ENCODE assay signal across 9 mouse cellular contexts in genomic region chr5:92263761-92264359, GRCm38 (mm10). TPM values are rescaled to one million over a fixed set of nuclear protein-coding genes. Genes with fewer than 3 reads are reported as not detected.
A peak's percentile ranks its signal among the peaks of the same experiment; 100 is the strongest.
DNase-seq lines count a peak whose midpoint lies in the region; ATAC-seq and TF ChIP-seq lines count a peak whose summit lies in the region.
"Had no signal": no experiment of that assay in that cellular context is flagged by ENCODE, and none has a peak within 500 bp of the region (broad histone marks: within the 10 kb centered on the region; RNA-seq: fewer than 3 reads in every experiment).

No protein-coding gene starts in this region.

- H3K9me3 ChIP-seq in embryonic facial prominence, embryonic 11.5 days (replicated peaks; ENCODE audit: control insufficient read depth, low read length): no peaks in the 10 kb centered on the region
- no peaks in the 10 kb centered on the region for H3K9me3 ChIP-seq in embryonic facial prominence, embryonic 10.5 days
- H3K9me3 ChIP-seq in intestine, postnatal 0 days (ENCODE audit: control insufficient read depth): no peaks in the 10 kb centered on the region

- no peak overlapping the region for H3K9ac ChIP-seq in embryonic facial prominence, embryonic 11.5 days (replicated peaks; ENCODE audit: low read length)
- no peak overlapping the region for H3K9ac ChIP-seq in heart, adult 2 months (ENCODE audit: low read depth, low read length)
- H3K9ac ChIP-seq in intestine, postnatal 0 days (ENCODE audit: low read depth, low read length): no peak overlapping the region

- no peak for TF ChIP-seq POLR2A in heart, adult 2 months (IDR thresholded peaks at IDR 0.05; ENCODE audit: insufficient read depth, low read depth, low read length)

- 0 out of 2 replicates have a peak, but pooled peaks have one; percentile 36 for TF ChIP-seq EP300 in heart, adult 2 months (IDR thresholded peaks at IDR 0.05; ENCODE audit: insufficient read depth, low read depth, low read length)

- no peaks in the 10 kb centered on the region for H3K36me3 ChIP-seq in embryonic facial prominence, embryonic 11.5 days (replicated peaks; ENCODE audit: control insufficient read depth, insufficient read depth, low read depth, low read length)
- no peaks in the 10 kb centered on the region for H3K36me3 ChIP-seq in embryonic facial prominence, embryonic 10.5 days (replicated peaks)
- H3K36me3 ChIP-seq in heart, adult 2 months (ENCODE audit: control insufficient read depth, insufficient read depth, low read length): no peaks in the 10 kb centered on the region
- H3K36me3 ChIP-seq in intestine, postnatal 0 days (ENCODE audit: control insufficient read depth, insufficient read depth): no peaks in the 10 kb centered on the region; the same call in 1 of the 2 replicates

- no peak for TF ChIP-seq CTCF in heart, adult 2 months (IDR thresholded peaks at IDR 0.05)
- no peak for TF ChIP-seq CTCF in intestine, postnatal 0 days (IDR thresholded peaks at IDR 0.05; ENCODE audit: low read depth)

- no peak overlapping the region for H3K27ac ChIP-seq in embryonic facial prominence, embryonic 11.5 days (replicated peaks; ENCODE audit: low read depth, low read length)
- no peak overlapping the region; the same call in 1 of the 2 replicates for H3K27ac ChIP-seq in embryonic facial prominence, embryonic 10.5 days (replicated peaks)
- no peak overlapping the region for H3K27ac ChIP-seq in heart, adult 2 months
- H3K27ac ChIP-seq in intestine, postnatal 0 days (ENCODE audit: low read depth, low read length): no peak overlapping the region

- no peak overlapping the region for H3K4me3 ChIP-seq in embryonic facial prominence, embryonic 11.5 days (ENCODE audit: low read depth, low read length)
- H3K4me3 ChIP-seq in embryonic facial prominence, embryonic 10.5 days: no peak overlapping the region
- H3K4me3 ChIP-seq in heart, adult 2 months: no peak overlapping the region
- no peak overlapping the region for H3K4me3 ChIP-seq in intestine, postnatal 0 days (ENCODE audit: low read depth, low read length)
- H3K4me3 ChIP-seq: megakaryocyte, embryonic 14.5 days had no signal

- intact Hi-C loops in heart, adult 2 months (cut with DNase I): no loop called here

- ATAC-seq in embryonic facial prominence, embryonic 11.5 days (replicated peaks; ENCODE audit: insufficient number of reproducible peaks, low FRiP score, low TSS enrichment, low read depth): peak; percentile 50
- ATAC-seq in intestine, postnatal 0 days: peak; percentile 65

- H3K4me1 ChIP-seq in embryonic facial prominence, embryonic 11.5 days (ENCODE audit: control insufficient read depth, insufficient read depth, low read length): no peaks in the 10 kb centered on the region
- H3K4me1 ChIP-seq in embryonic facial prominence, embryonic 10.5 days: peaks cover 8% of the 10 kb centered on the region; the same call in 1 of the 2 replicates
- peaks cover 2% of the 10 kb centered on the region for H3K4me1 ChIP-seq in heart, adult 2 months (ENCODE audit: control insufficient read depth, insufficient read depth, low read length)
- H3K4me1 ChIP-seq in intestine, postnatal 0 days (replicated peaks; ENCODE audit: control insufficient read depth, insufficient read depth, low read length): peaks cover 8% of the 10 kb centered on the region; the same call in 1 of the 2 replicates

- H3K79me2 ChIP-seq in heart, adult 2 months (replicated peaks; ENCODE audit: control insufficient read depth, insufficient read depth, low read length): no peaks in the 10 kb centered on the region

- no peaks in the 10 kb centered on the region for H3K27me3 ChIP-seq in embryonic facial prominence, embryonic 11.5 days (ENCODE audit: control insufficient read depth, insufficient read depth, low read length)
- peaks cover 18% of the 10 kb centered on the region for H3K27me3 ChIP-seq in embryonic facial prominence, embryonic 10.5 days (replicated peaks; ENCODE audit: low read depth, poor library complexity, severe bottlenecking)
- H3K27me3 ChIP-seq in heart, adult 2 months (ENCODE audit: control insufficient read depth, insufficient read depth, low read length): no peaks in the 10 kb centered on the region
- H3K27me3 ChIP-seq in intestine, postnatal 0 days (replicated peaks; ENCODE audit: control insufficient read depth, insufficient read depth, low read length): no peaks in the 10 kb centered on the region

- no peak overlapping the region for H3K4me2 ChIP-seq in embryonic facial prominence, embryonic 11.5 days (ENCODE audit: low read depth, low read length)
- no peak overlapping the region for H3K4me2 ChIP-seq in intestine, postnatal 0 days (replicated peaks; ENCODE audit: low read depth)

- 19% methylated on average over 4 of the region's 4 CpGs for WGBS in embryonic facial prominence, embryonic 11.5 days
- 27% methylated on average over 4 of the region's 4 CpGs for WGBS in embryonic facial prominence, embryonic 10.5 days
- 13% methylated on average over 4 of the region's 4 CpGs for WGBS in heart, adult 2 months
- 58% methylated on average over 4 of the region's 4 CpGs for WGBS in intestine, postnatal 0 days

- DNase-seq in embryonic facial prominence, embryonic 11.5 days (ENCODE audit: low spot score): no peak
- no peak for DNase-seq in embryonic facial prominence, embryonic 10.5 days (ENCODE audit: low spot score)
- DNase-seq in cerebellum, postnatal 36 days: peak; percentile 18 to 24
- peak; percentile 50 to 70 for DNase-seq in heart, adult 2 months
- DNase-seq in lung, postnatal 14 days: peak; percentile 76
- peak; percentile 81 for DNase-seq in right cerebral cortex, postnatal 14 days
- DNase-seq in urinary bladder, postnatal 25 days (ENCODE audit: low spot score): no peak

RNA-seq across cellular contexts. Expression of gene Ppef2, which starts 7.8 kb away (rescaled TPM):
- polyA plus RNA-seq in embryonic facial prominence, embryonic 11.5 days (2014; fragmentation: Nextera tagmentation; extraction: Ambion mirVana): 0.31 TPM in 1 of 2 replicates, not detected in the other
- polyA plus RNA-seq in embryonic facial prominence, embryonic 10.5 days (2016; fragmentation: Nextera tagmentation; extraction: Ambion mirVana): 0.45 TPM in 1 of 2 replicates, not detected in the other
- total RNA-seq in heart, adult 2 months (2021): not detected
- 0.44 and 0.74 TPM in 2 replicates for polyA plus RNA-seq in heart, adult 2 months (2012; rRNA removed)
- 0.16 and 0.27 TPM in 2 replicates for polyA plus RNA-seq in intestine, postnatal 0 days (2015; fragmentation: Nextera tagmentation; extraction: Ambion mirVana)

RNA-seq across cellular contexts. Expression of gene Naaa, which starts 14.1 kb away (rescaled TPM):
- polyA plus RNA-seq in embryonic facial prominence, embryonic 11.5 days (2014; fragmentation: Nextera tagmentation; extraction: Ambion mirVana): 2.9 and 4.1 TPM in 2 replicates
- polyA plus RNA-seq in embryonic facial prominence, embryonic 10.5 days (2016; fragmentation: Nextera tagmentation; extraction: Ambion mirVana): 1.9 and 3.2 TPM in 2 replicates
- total RNA-seq in heart, adult 2 months (2021): 10 to 100 TPM; 14.2 to 16.1 TPM
- 16.8 and 20.4 TPM in 2 replicates for polyA plus RNA-seq in heart, adult 2 months (2012; rRNA removed)
- 19.8 and 22.4 TPM in 2 replicates for polyA plus RNA-seq in intestine, postnatal 0 days (2015; fragmentation: Nextera tagmentation; extraction: Ambion mirVana)

RNA-seq across cellular contexts. Expression of gene Sdad1, which starts 46.4 kb away (rescaled TPM):
- 39.5 and 41.2 TPM in 2 replicates for polyA plus RNA-seq in embryonic facial prominence, embryonic 11.5 days (2014; fragmentation: Nextera tagmentation; extraction: Ambion mirVana)
- polyA plus RNA-seq in embryonic facial prominence, embryonic 10.5 days (2016; fragmentation: Nextera tagmentation; extraction: Ambion mirVana): 53.2 and 55.9 TPM in 2 replicates
- total RNA-seq in heart, adult 2 months (2021): 10 to 100 TPM; 10.9 TPM
- 6.1 and 7.0 TPM in 2 replicates for polyA plus RNA-seq in heart, adult 2 months (2012; rRNA removed)
- 15.8 and 17.3 TPM in 2 replicates for polyA plus RNA-seq in intestine, postnatal 0 days (2015; fragmentation: Nextera tagmentation; extraction: Ambion mirVana)

RNA-seq across cellular contexts. Expression of gene U90926, which starts 48.7 kb away (rescaled TPM):
- polyA plus RNA-seq in embryonic facial prominence, embryonic 11.5 days (2014; fragmentation: Nextera tagmentation; extraction: Ambion mirVana): not detected in 2 replicates
- polyA plus RNA-seq in embryonic facial prominence, embryonic 10.5 days (2016; fragmentation: Nextera tagmentation; extraction: Ambion mirVana): not detected in 2 replicates
- not detected for total RNA-seq in heart, adult 2 months (2021)
- not detected in 2 replicates for polyA plus RNA-seq in heart, adult 2 months (2012; rRNA removed)
- not detected in 2 replicates for polyA plus RNA-seq in intestine, postnatal 0 days (2015; fragmentation: Nextera tagmentation; extraction: Ambion mirVana)

Comparison
In these comparisons a context has a peak if more than half of its experiments do, and no peak if none do; other contexts are left out.
1. DNase-seq: peak in cerebellum, postnatal 36 days (2 of 2), heart, adult 2 months (2 of 2), lung, postnatal 14 days (single experiment) and right cerebral cortex, postnatal 14 days (single experiment); none in embryonic facial prominence, embryonic 11.5 days (single experiment), embryonic facial prominence, embryonic 10.5 days (single experiment) and urinary bladder, postnatal 25 days (single experiment).